In the genomic region with DNA sequence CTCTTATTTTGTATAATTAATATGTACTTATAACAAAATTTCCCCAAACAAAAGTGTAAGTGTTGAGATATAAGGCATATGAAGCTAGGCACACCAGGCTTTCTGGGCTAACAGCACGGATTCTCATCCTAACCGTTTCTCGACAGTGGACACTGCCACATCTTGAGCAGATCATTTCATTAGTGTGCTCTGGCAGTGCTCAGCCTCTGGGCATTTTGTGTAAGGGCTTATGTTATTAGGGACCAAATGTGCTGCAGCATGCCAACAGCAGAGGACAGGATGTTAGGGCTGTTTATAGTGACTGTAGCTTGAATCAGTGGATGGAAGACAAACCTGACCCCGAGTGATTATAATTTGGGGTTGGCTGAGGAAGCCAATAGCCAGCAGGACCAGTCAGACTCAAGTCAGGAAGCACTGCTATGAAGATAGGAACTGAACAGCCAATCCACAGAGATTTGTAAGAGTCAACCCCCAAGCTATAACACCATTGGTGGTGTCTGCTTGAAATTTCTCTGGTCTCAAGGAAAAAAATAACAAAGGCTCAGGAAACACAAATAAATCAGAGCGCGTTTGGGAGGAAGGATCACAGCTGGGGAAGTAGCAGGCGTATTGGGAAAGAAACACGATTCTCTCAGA, we compare ENCODE assay signal across 16 mouse cellular contexts.
DNase-seq lines count a peak whose midpoint lies in the region; ATAC-seq and TF ChIP-seq lines count a peak whose summit lies in the region.
"Had no signal": no experiment of that assay in that cellular context is flagged by ENCODE, and none has a peak within 500 bp of the region (broad histone marks: within the 10 kb centered on the region; RNA-seq: fewer than 3 reads in every experiment).

No protein-coding gene starts in this region.

- 0 out of 2 replicates have a peak, but pooled peaks cover 2% of the 10 kb centered on the region for H3K36me3 ChIP-seq in kidney, embryonic 16.5 days (ENCODE audit: insufficient read depth, low read length)
- no peaks in the 10 kb centered on the region for H3K36me3 ChIP-seq in lung, postnatal 0 days (ENCODE audit: insufficient read depth, low read length)
- H3K36me3 ChIP-seq: heart, embryonic 15.5 days had no signal

- H3K27me3 ChIP-seq in kidney, embryonic 16.5 days (ENCODE audit: insufficient read depth, low read length), result no peaks in the 10 kb centered on the region
- no peaks in the 10 kb centered on the region for H3K27me3 ChIP-seq in lung, postnatal 0 days (replicated peaks; ENCODE audit: insufficient read depth, low read length)
- H3K27me3 ChIP-seq: heart, embryonic 15.5 days; liver, embryonic 15.5 days; neural tube, embryonic 15.5 days had no signal

- peak; percentile 87; the same call in 1 of the 2 replicates for ATAC-seq in kidney, embryonic 16.5 days (ENCODE audit: low FRiP score, low TSS enrichment)
- ATAC-seq in lung, postnatal 0 days, result no peak

- TF ChIP-seq CTCF in lung, postnatal 0 days (IDR thresholded peaks at IDR 0.05), result no peak

- H3K9me3 ChIP-seq in kidney, embryonic 16.5 days (ENCODE audit: low read length), result no peaks in the 10 kb centered on the region
- H3K9me3 ChIP-seq in lung, postnatal 0 days (ENCODE audit: low read length), result no peaks in the 10 kb centered on the region
- H3K9me3 ChIP-seq: heart, embryonic 15.5 days; liver, embryonic 15.5 days; neural tube, embryonic 15.5 days had no signal

- H3K4me2 ChIP-seq in kidney, embryonic 16.5 days (replicated peaks; ENCODE audit: low read depth, low read length), result peak overlapping the region; percentile 30; the same call in 1 of the 2 replicates
- no peak overlapping the region for H3K4me2 ChIP-seq in lung, postnatal 0 days (replicated peaks; ENCODE audit: low read depth, low read length)
- H3K4me2 ChIP-seq: heart, embryonic 15.5 days; liver, embryonic 15.5 days; neural tube, embryonic 15.5 days had no signal

- no peak overlapping the region for H3K4me3 ChIP-seq in kidney, embryonic 16.5 days (ENCODE audit: low read length)
- H3K4me3 ChIP-seq in lung, postnatal 0 days (ENCODE audit: low read depth, low read length), result no peak overlapping the region
- H3K4me3 ChIP-seq: heart, adult 2 months; heart, embryonic 15.5 days; liver, embryonic 15.5 days; myocyte; neural tube, embryonic 15.5 days had no signal

- no peak overlapping the region for H3K9ac ChIP-seq in kidney, embryonic 16.5 days (replicated peaks; ENCODE audit: low read length)
- no peak overlapping the region for H3K9ac ChIP-seq in lung, postnatal 0 days (replicated peaks; ENCODE audit: low read depth)
- H3K9ac ChIP-seq: heart, embryonic 15.5 days; liver, embryonic 15.5 days; neural tube, embryonic 15.5 days had no signal

- WGBS in kidney, embryonic 16.5 days, result 40% methylated on average over 8 of the region's 8 CpGs
- WGBS in lung, postnatal 0 days, result 55% methylated on average over 8 of the region's 8 CpGs

- peak; percentile 16 for DNase-seq in embryo, embryonic 10.5 days (ENCODE audit: low spot score)
- no peak for DNase-seq in embryo, embryonic 9.5 days (ENCODE audit: extremely low spot score)
- DNase-seq in kidney, adult 8-10 months, result no peak
- peak; percentile 16 for DNase-seq in lung, postnatal 0 days (ENCODE audit: low spot score)
- DNase-seq in lung, postnatal 4 days, result no peak
- DNase-seq in forelimb bud, embryonic 11.5 days (ENCODE audit: low read depth, low spot score), result peak; percentile 4
- DNase-seq in ovary, adult 18-20 months (ENCODE audit: low spot score), result no peak
- DNase-seq: adrenal gland, adult 8-10 months; cerebellum, adult 18-20 months; gastrocnemius, postnatal 14 days; heart, adult 2 months had no signal

- H3K27ac ChIP-seq in kidney, embryonic 16.5 days (ENCODE audit: low read length), result peak overlapping the region; percentile 13; the same call in 1 of the 2 replicates
- no peak overlapping the region for H3K27ac ChIP-seq in lung, postnatal 0 days (ENCODE audit: low read length)
- H3K27ac ChIP-seq: heart, adult 2 months; heart, embryonic 15.5 days; liver, embryonic 15.5 days; neural tube, embryonic 15.5 days had no signal

- H3K4me1 ChIP-seq in kidney, embryonic 16.5 days (ENCODE audit: insufficient read depth, low read length), result peaks cover 7% of the 10 kb centered on the region; the same call in 1 of the 2 replicates
- H3K4me1 ChIP-seq in lung, postnatal 0 days (ENCODE audit: insufficient read depth, low read depth, low read length), result no peaks in the 10 kb centered on the region
- H3K4me1 ChIP-seq: heart, embryonic 15.5 days; neural tube, embryonic 15.5 days had no signal

- no peak for TF ChIP-seq EP300 in lung, postnatal 0 days (IDR thresholded peaks at IDR 0.05)

Comparison
In these comparisons a context has a peak if more than half of its experiments do, and no peak if none do; other contexts are left out.
1. DNase-seq: peak in embryo, embryonic 10.5 days (single experiment), lung, postnatal 0 days (single experiment) and forelimb bud, embryonic 11.5 days (single experiment); none in embryo, embryonic 9.5 days (single experiment), kidney, adult 8-10 months (0 of 2), lung, postnatal 4 days (0 of 2) and ovary, adult 18-20 months (single experiment).